Mouse (Mus musculus): ENCODE data around the gene Nrbp1.

GRCm38 (mm10) chr5:31289626-31290230 is 49.1 kb downstream of the Nrbp1 start:
- TF ChIP-seq MYOD1 (IDR thresholded peaks at IDR 0.05; ENCODE audit: control insufficient read depth, insufficient read length, low read depth) (no peak), CTCF (IDR thresholded peaks at IDR 0.05; ENCODE audit: control insufficient read depth, insufficient read depth, insufficient read length) (no peak), USF1 (IDR thresholded peaks at IDR 0.05; ENCODE audit: low read depth) (no peak), FOSL1 (IDR thresholded peaks at IDR 0.05; ENCODE audit: insufficient read depth, low read length, poor library complexity, severe bottlenecking) (no peak), MAX (IDR thresholded peaks at IDR 0.05) (no peak), MYOG (IDR thresholded peaks at IDR 0.05; ENCODE audit: control insufficient read depth, extremely low read depth, insufficient read length) (no peak)

All from C2C12 (cell line).